Mouse (Mus musculus) adrenal gland, adult (tissue): ENCODE measurements around the gene Lrrc55.
A peak's percentile ranks its signal among the peaks of the same experiment; 100 is the strongest.
"Not testable (repeated sequence)": the region's sequence is repeated elsewhere in the genome, so short reads cannot be mapped to it uniquely, and the experiment has no call there.

Experiments used
- DNase-seq, 2 experiments: peaks; one replicate each; pipeline ENCODE4 v3.0.0; 2022 to 2023; ENCODE audit warnings: low spot score in 1 of 2; ENCODE audit not compliant: inconsistent age in 2 of 2

Gene Lrrc55

DNA sequence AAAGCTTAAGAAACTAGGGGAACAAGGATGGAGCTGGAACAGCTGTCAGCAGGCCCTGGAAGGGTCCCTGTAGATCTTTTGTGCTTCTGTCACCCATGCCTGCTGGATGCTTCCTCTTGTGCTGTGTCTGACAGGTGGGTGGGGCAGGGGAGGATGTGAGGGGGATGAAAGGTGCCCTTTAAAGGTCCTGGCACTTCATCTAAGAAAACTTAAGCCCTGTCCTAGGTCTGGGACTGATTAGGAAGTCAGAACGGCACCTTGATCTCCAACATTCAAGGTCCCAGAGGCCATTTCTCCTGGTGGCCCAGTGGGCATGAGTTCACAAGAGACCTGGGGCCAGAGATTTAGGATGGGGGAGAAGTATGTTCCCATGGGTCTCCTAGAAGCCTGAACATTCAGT, at the start of gene Lrrc55:
Gene Lrrc55 (minus strand): TSS at position 297 of the 400 bp plus-strand sequence.
- peak; percentile 60 to 72 for DNase-seq

DNA sequence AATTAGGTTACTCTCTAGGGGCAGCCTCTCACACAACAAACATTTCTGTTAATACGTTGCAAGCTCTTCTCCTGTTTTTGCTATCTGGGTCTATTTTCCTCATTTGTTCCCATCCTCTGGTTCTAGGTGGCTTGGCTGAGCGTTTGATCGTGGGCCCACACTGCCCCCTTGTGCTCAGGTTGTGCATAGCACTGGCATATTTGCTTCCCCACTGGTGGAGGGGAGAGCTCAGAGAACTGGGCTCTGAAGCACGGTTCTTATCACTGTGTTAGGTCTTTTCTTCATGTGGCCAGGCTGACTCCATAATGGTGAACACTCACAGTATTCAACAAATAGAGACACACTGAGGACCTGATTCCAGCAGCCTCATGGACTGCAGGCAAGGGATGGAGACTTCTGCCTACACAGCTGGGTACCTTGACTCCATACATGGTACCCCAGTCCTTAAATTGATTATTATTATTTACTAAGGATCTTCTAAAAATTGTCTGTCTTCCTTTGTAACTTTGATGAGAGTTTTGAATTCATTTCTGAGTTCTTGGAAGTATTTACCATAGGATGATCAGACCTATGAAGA, 49.6 kb upstream of the Lrrc55 start:
- peak; percentile 84 to 95 for DNase-seq

- peak in 1 of 2 experiments; percentile 51 for DNase-seq
Measured at GRCm38 (mm10) chr2:85245737-85246136, 48.7 kb upstream of the Lrrc55 start.

DNA sequence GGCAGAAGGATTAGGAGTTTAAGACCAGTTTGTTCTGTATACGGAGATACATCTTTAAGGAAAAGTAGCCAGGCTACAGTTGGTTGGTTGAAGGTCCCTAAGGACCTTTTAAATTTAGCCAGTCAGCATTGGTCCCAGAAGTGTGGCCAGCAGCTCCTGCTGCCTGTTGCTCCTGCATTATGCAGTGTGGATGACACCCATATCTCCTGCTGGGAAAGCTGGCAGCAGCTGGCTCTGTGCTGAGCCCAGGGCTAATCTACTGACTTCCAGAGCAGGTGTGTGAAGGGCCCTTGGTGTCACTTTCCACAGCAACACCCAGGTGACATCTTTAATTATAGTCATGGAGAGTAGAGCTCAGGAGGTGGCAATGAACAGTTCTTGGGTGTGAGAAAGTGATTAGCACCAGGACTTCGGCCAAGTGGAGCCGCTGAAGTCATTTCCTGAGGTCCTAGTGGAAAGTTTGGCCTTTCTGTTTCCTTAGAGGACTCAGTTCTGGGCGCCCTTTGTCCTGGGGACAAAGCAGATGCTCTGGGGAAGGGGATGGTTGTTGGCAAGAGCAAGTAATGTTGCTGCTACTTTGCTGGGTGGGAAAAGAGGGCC, 41.2 kb upstream of the Lrrc55 start:
- peak in 1 of 2 experiments; percentile 26 for DNase-seq

GRCm38 (mm10) chr2:85237231-85237630, 40.2 kb upstream of the Lrrc55 start:
- not testable (repeated sequence) for DNase-seq

DNA sequence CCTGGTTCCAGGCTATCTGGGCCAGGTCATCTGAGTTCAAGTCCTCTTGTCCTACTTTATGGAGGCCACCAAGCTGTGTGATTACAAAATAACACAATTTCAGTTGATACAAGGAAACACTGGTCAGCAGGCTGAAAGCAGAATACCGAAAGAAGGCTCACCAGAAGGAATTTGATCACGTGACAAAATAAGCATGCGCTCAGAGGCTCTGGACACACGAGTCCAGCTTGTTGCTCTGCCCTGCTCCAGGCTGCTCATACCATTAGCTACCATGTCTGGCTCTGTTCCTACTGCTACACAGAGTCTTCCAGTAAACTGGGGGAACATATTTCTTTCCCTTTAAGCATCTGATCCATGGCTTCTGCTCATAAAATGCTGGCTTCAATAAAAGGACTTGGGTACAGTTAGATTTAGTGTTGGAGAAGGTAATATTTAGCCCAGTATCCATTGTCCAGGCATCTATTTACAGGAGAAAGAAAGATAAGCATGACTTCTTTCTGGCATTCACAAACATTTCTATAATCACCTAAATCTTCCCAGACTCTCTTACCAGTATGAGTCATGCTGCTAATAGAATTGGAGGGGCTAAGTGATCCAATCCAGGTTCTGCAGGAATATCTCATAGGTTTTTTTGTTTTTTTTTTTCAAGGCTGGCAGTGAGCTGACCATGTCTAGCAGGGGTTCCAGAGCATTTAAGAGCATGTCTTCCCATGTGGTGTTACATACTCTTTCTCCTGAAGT, 33.9 kb upstream of the Lrrc55 start:
- no peak for DNase-seq

GRCm38 (mm10) chr2:85229606-85230005, 32.6 kb upstream of the Lrrc55 start:
- DNase-seq, result no peak

DNA sequence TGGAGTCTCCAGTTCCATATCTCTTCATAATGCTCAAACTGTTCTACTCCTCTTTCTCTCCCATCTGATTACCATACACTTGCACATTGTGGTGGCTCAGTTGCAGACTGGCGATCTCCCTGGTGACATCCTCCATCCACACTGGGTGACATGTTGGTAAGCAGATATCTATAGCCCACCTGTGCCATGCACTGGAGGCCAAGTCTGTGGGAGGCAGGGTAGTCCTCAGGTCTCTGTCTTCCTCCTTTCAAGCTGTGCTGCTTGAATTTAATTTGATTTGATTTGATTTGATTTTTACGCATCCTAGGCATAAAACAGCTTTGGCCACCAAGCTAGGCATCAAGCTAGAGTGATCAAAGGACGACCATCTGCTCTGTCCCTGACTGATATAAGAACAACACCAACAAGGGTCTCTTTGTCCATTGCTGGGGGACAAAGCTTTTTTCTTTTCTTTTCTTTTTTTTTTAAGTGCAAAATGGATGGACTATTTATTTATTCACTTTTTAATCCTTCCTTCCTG, 30.9 kb upstream of the Lrrc55 start:
- no peak for DNase-seq

- DNase-seq, result no peak
Measured at GRCm38 (mm10) chr2:85224221-85225179, 27.5 kb upstream of the Lrrc55 start.

GRCm38 (mm10) chr2:85216606-85217005, 19.6 kb upstream of the Lrrc55 start:
- DNase-seq, result no peak

DNA sequence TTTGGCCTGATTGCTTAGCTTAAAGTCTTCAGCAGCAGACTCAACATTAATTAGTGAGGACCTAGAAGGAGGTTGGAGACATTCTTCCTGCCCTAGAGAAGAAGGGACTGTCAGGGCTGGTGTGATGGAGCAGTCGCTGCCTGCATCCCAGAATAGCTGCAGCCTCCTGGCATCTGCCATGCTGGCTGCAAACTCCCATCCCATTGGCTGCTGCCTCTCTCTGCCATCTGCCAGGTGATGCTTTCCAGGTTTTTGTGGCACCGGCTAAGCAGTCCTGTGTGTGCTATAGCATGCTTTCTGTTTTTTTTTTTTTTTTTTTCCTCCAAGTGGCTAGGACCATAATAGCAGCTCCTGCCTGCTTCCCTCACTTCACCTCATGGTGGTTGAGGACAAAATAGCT, 16.7 kb upstream of the Lrrc55 start:
- DNase-seq, result no peak

GRCm38 (mm10) chr2:85209301-85209700, 12.3 kb upstream of the Lrrc55 start:
- DNase-seq, result no peak

DNA sequence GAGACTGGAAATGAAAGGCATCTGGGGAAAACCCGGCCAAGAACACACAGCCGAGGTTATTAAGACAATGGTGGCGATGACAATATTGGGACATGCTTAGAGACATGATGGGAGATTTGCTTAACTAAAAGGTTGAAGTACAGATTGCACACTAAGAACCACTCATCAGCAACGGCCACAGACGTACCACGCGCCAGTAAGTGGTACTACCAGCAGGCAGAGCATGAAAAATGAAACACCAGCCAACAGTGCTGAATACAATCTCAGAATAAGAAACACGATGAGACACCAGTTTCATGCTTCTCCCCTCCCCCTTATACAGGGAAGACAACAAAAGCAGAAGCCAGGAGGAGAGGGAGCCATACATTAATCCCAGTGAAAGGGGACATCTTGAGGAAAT, 8.2 kb upstream of the Lrrc55 start:
- no peak for DNase-seq

- peak; percentile 27 to 71 for DNase-seq
Measured at GRCm38 (mm10) chr2:85198011-85198965, 1.3 kb upstream of the Lrrc55 start.

GRCm38 (mm10) chr2:85194566-85194965, 2.4 kb downstream of the Lrrc55 start:
- DNase-seq, result no peak

GRCm38 (mm10) chr2:85187582-85188151, 9.3 kb downstream of the Lrrc55 start:
- DNase-seq, result no peak

DNA sequence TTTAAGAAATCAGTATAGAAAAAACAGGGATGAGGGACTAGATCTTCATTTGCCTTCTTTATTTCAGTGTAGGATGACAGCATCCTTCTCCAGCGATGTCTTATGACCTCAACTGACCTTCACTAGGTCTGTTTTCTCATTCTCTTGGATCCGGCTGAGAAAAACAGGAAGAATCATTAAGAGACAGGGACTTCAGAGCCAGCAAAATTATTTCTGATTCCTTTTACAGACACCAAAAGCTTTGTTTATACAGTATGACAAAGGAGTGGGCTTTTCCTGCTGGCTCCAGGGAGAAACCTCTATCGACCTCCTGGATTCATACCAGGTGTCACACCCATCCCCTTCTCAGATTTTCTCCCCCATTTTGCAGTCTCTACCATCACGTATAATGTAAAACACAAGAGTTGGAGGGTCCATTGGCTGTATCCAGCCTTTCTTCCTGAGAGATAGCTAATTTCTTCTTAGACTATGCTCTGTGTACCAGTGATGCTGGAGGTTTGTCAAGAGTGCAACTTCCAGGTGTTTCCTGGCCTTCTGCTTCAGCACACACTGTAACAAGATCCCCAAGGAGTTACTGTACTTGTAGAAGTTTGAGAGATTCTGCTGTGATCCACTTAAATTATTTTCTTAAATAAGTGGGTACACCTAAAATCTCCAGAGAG, 18.7 kb downstream of the Lrrc55 start:
- no peak for DNase-seq

GRCm38 (mm10) chr2:85173545-85173944, 23.5 kb downstream of the Lrrc55 start:
- no peak for DNase-seq

DNA sequence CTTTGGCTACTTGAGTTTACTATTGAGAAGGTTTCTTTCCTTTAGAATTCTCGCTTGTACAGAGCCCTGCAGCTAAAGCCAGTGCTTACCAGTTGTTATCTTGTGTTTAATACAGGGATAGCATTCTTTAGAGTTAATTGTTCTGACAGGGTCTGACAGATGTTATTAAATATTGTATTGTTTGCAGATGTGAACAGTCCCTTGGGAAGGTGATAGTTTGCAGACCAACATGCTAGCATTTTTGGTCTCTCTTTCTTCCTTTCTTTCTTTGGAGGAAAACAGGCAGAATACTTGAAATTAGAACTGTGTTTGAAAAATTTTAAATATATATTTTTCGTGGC, 24.3 kb downstream of the Lrrc55 start:
- no peak for DNase-seq
